Mouse (Mus musculus) lung, embryonic 14.5 days (tissue): ENCODE measurements at regions not wholly inside any gene's neighbourhood (a gene's known extent, or its start where the extent isn't known, plus 50 kb on each side); places are given as distances from the start of the nearest gene placed in this dataset.

Experiments
- ATAC-seq: fragments of 200-750 bp; cut with Nextera tagmentation; 2 replicates; pipeline ENCODE4 v1.8.0; 2017; ENCODE audit warnings: mild to moderate bottlenecking, moderate TSS enrichment, moderate library complexity; ENCODE audit not compliant: insufficient read depth
- DNase-seq: peaks from one replicate; pipeline ENCODE4 v3.0.0-alpha.2; 2015
- H3K27ac ChIP-seq: fragments of 300-500 bp; sonication (generic); 2 replicates; pipeline ENCODE4 v1.5.1; 2014; ENCODE audit warnings: low read depth, mild to moderate bottlenecking, moderate library complexity
- H3K27me3 ChIP-seq: fragments of 300-500 bp; sonication (generic); 2 replicates; pipeline ENCODE4 v1.6.1; 2014; ENCODE audit warnings: low read length, control low read depth; ENCODE audit not compliant: insufficient read depth
- H3K36me3 ChIP-seq: fragments of 300-500 bp; sonication (generic); 2 replicates; pipeline ENCODE4 v1.6.1; 2014; ENCODE audit warnings: control low read depth; ENCODE audit not compliant: insufficient read depth
- H3K4me1 ChIP-seq: fragments of 300-500 bp; sonication (generic); 2 replicates; pipeline ENCODE4 v1.6.1; 2014; ENCODE audit warnings: antibody characterized with exemption, control low read depth; ENCODE audit not compliant: insufficient read depth
- H3K4me2 ChIP-seq: fragments of 300-500 bp; sonication (generic); 2 replicates; pipeline ENCODE4 v1.6.1; 2014; ENCODE audit warnings: mild to moderate bottlenecking
- H3K4me3 ChIP-seq: fragments of 300-500 bp; sonication (generic); 2 replicates; pipeline ENCODE4 v1.5.1; 2014; ENCODE audit warnings: low read depth, low read length
- H3K9ac ChIP-seq: fragments of 300-500 bp; sonication (generic); 2 replicates; pipeline ENCODE4 v1.6.1; 2014
- H3K9me3 ChIP-seq: fragments of 300-500 bp; sonication (generic); 2 replicates; pipeline ENCODE4 v1.6.1; 2016; ENCODE audit warnings: low read depth, low read length, control low read depth
- CTCF ChIP-seq: IDR thresholded peaks from 2 replicates; pipeline ENCODE4 v1.5.1; 2016; ENCODE audit warnings: antibody characterized with exemption, low read depth
- WGBS: fragments of 180-500 bp; shearing (Covaris S2); extraction: QIAGEN DNeasy Blood & Tissue Kit; methylation state at CpG from one replicate; pipeline ENCODE4 v1.1.7; 2014; 5-methylcytosine and 5-hydroxymethylcytosine counted together

DNA sequence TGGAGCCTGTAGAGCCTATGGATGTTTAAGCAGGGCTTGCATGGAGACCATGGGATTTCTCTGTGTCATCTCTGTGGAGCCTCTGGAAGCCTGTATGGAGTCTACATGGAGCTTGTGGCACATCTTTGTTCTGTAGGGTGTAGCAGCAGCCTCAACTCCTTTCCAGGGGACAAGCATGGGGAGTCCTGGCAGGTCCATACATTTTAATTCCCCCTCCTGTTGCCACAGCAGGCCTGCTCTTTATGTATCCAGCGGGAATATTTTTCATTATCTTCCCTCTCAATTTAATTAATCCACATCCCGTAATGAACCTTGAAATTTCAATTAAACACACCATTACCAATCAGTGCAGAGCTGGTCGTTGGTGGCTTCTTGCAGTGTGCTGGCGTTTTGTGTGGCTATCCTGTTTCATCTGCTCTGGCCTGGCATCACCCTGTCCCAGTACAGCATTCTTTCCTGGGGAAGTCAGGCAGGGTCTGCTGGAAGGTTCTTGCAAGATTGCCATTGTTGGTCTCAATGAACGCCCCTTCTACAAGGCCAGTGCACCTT, 81.8 kb upstream of the Hdac4 start:
- WGBS: 80% methylated on average over 5 of the region's 5 CpGs
- TF ChIP-seq CTCF: no peak
- Histone ChIP-seq H3K36me3 (no peaks in the 10 kb centered on the region), H3K9me3 (no peaks in the 10 kb centered on the region), H3K27me3 (no peaks in the 10 kb centered on the region), H3K9ac (no peak overlapping the region), H3K27ac (no peak overlapping the region), H3K4me3 (no peak overlapping the region), H3K4me1 (no peaks in the 10 kb centered on the region), H3K4me2 (no peak overlapping the region)
- ATAC-seq (no peak), DNase-seq (no peak)

DNA sequence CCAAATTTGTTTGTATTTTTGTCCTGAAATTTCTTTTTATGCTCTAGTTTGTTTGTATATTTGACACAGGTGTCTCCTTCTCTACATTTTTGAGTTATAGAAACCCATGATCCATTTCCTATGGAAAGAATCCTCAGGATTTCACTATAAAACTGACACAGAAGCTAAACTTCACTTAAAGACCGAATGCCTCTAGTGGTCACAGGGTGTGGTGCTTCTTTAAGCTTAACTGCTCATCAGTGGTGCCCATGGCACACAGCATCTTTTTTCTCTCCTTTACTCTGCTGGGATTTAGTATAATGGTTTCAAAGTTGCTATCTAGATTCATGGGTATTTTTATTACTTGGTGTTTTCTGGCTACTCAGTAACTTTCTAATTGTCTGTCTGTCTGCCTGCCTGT, 79.9 kb upstream of the Hdac4 start:
- WGBS: 71% methylated on average over 1 of the region's 1 CpGs
- Histone ChIP-seq H3K9me3 (no peaks in the 10 kb centered on the region), H3K4me1 (no peaks in the 10 kb centered on the region), H3K4me2 (no peak overlapping the region), H3K27me3 (no peaks in the 10 kb centered on the region), H3K4me3 (no peak overlapping the region), H3K9ac (no peak overlapping the region), H3K27ac (no peak overlapping the region), H3K36me3 (no peaks in the 10 kb centered on the region)
- ATAC-seq (no peak), DNase-seq (no peak)
- TF ChIP-seq CTCF: peak; percentile 18; the same call in 1 of the 2 replicates

DNA sequence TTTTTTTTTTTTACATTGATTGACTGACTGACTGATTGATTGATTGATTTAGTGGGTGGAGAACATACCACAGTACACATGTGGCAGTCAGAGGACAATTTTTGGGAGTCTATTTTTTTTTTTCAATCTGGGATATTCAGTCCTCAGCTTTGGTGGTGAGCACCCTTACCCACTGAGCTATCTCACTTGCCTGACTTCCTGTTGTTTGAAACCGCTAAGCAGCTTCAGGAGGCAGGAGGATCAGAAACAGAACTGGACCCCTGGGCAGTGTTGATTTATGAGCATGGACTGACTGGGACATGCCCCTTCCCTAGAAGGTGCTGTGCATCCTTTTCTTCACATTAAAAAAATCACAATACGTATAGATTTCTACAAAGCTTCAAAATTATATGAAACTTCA, 78.3 kb upstream of the Hdac4 start:
- TF ChIP-seq CTCF: no peak
- Histone ChIP-seq H3K9me3 (no peaks in the 10 kb centered on the region), H3K4me3 (no peak overlapping the region), H3K27me3 (no peaks in the 10 kb centered on the region), H3K4me1 (no peaks in the 10 kb centered on the region), H3K36me3 (no peaks in the 10 kb centered on the region), H3K4me2 (no peak overlapping the region), H3K9ac (no peak overlapping the region), H3K27ac (no peak overlapping the region)
- 77% methylated on average over 2 of the region's 2 CpGs for whole genome bisulfite sequencing
- no peak for DNase-seq
- no peak for ATAC-seq

DNA sequence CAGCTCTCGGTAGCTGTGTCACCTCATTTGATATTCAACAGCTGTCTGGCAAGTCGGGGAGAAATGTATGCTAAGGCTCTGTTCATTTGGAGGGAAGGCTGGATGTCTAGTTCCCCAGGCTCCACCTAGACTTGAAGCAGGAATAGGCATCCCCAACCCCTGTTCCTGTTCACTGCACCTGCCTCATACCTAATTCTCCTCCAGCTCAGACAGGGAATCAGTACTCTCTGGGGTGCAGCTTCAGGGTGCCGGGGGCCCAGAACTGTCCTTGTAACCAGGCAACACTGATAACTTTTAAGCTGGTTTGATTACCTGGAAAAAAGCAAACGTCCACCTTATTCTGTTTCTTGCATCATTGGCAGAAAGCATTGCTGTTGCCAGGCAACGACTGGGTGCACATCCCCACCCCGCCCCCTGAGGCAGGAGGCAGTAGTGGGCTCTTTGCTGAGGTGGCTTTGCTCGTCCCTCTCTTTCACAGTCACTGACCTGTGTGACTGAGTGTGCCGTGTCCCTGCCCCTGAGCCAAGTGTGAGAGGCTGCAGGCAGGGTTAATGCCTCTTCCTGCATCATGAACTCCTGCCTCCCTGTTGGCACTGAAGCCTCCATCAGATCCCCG, 76.3 kb upstream of the Hdac4 start:
- no peak for ATAC-seq
- H3K9ac ChIP-seq: no peak overlapping the region
- WGBS: 40% methylated on average over 9 of the region's 9 CpGs

DNA sequence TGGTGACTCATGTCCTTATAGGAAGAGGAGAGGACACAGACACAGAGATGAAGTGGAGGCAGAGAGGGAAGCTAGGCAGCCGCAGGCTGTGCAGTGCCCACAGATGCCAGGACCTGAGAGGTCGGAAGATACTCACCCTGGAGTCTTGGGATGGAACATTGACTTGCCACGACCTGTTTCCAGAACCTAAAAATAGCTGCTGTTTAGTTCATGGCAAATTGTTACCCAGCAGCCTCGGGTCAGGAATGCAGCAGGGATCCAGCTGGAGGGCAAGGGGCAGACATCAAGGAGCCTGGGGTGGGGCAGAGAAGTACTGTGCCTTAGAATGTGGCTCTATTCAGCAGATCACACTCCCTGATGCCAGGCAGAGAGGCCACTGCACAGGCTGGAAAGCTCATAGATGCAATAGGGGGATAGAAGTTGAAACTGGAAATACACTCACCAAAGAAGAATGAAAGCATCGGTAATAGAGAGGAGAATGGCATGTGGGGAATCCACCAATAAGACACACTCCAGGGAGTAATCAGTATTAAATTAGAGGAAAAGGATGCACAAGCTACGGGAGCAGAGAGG, 75.1 kb upstream of the Hdac4 start:
- WGBS: 31% methylated on average over 6 of the region's 6 CpGs
- TF ChIP-seq CTCF: no peak
- Histone ChIP-seq H3K9ac (no peak overlapping the region), H3K36me3 (no peaks in the 10 kb centered on the region), H3K4me2 (no peak overlapping the region), H3K4me1 (no peaks in the 10 kb centered on the region), H3K27ac (no peak overlapping the region), H3K9me3 (no peaks in the 10 kb centered on the region), H3K27me3 (no peaks in the 10 kb centered on the region), H3K4me3 (no peak overlapping the region)
- ATAC-seq (no peak), DNase-seq (no peak)

More for the DNA sequence above, 76.3 kb upstream of the Hdac4 start:
- Histone ChIP-seq H3K4me1 (no peaks in the 10 kb centered on the region), H3K36me3 (no peaks in the 10 kb centered on the region), H3K9me3 (no peaks in the 10 kb centered on the region), H3K4me2 (no peak overlapping the region), H3K27me3 (no peaks in the 10 kb centered on the region), H3K27ac (no peak overlapping the region), H3K4me3 (no peak overlapping the region)
- DNase-seq: no peak
- TF ChIP-seq CTCF: 0 out of 2 replicates have a peak, but pooled peaks have one; percentile 11

DNA sequence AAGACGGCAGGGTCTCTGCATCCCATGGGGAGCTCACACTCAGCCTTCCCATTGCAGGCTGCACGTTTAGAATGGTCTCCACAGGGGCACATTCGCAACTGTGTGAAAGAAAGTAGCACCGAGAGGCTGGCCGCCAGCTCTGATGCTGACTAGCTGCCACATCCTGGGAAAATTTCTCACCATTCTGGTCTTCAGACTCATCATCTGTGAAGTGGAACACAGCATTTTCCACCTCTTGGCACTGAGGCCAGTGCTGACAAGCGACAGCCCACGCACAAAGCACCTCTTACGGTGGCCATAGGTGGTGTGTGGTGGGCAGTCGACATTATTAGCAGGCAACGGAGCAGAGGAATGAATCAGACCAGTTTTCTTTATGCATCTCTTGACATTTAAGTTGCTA, 74.0 kb upstream of the Hdac4 start:
- Histone ChIP-seq H3K9me3 (no peaks in the 10 kb centered on the region), H3K36me3 (no peaks in the 10 kb centered on the region), H3K9ac (no peak overlapping the region), H3K27me3 (no peaks in the 10 kb centered on the region), H3K4me3 (no peak overlapping the region), H3K27ac (no peak overlapping the region), H3K4me1 (no peaks in the 10 kb centered on the region), H3K4me2 (no peak overlapping the region)
- DNase-seq: no peak
- no peak for ATAC-seq
- 61% methylated on average over 10 of the region's 10 CpGs for WGBS
- no peak for TF ChIP-seq CTCF

DNA sequence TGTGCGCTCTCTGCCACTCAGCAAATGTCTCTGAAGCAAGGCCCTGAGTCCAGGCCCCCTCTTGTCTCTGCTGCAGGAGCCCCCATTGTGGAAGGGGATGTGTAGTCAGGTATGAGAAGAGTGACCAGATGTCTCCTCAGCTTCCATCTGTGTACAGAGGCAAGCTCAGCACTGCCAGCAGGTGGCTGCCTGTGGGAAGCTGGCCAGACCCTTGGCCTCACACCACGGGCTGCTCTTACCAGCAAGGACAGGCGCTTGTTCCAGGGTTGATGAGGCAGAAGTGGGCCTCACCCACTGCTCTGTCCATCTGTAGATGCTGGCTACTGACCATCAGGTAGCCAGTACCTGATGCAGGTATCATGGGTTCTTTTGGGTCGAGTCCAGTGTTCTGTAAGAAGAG, 69.4 kb upstream of the Hdac4 start:
- Histone ChIP-seq H3K27me3 (no peaks in the 10 kb centered on the region), H3K9ac (no peak overlapping the region), H3K4me2 (no peak overlapping the region), H3K36me3 (no peaks in the 10 kb centered on the region), H3K27ac (no peak overlapping the region), H3K9me3 (no peaks in the 10 kb centered on the region), H3K4me1 (no peaks in the 10 kb centered on the region), H3K4me3 (no peak overlapping the region)
- DNase-seq (no peak), ATAC-seq (no peak)
- WGBS: 73% methylated on average over 4 of the region's 4 CpGs
- TF ChIP-seq CTCF: no peak
